9 mouse cellular contexts compared by ENCODE assay signal in genomic region chr17:30950780-30951179, GRCm38 (mm10). TPM values are rescaled to one million over a fixed set of nuclear protein-coding genes. Genes with fewer than 3 reads are reported as not detected.
DNase-seq lines count a peak whose midpoint lies in the region; ATAC-seq and TF ChIP-seq lines count a peak whose summit lies in the region.
"Had no signal": no experiment of that assay in that cellular context is flagged by ENCODE, and none has a peak within 500 bp of the region (broad histone marks: within the 10 kb centered on the region; RNA-seq: fewer than 3 reads in every experiment).

No protein-coding gene starts in this region.

- H3K4me2 ChIP-seq in forebrain, embryonic 11.5 days (ENCODE audit: low read depth, low read length, severe bottlenecking) = no peak overlapping the region
- no peak overlapping the region for H3K4me2 ChIP-seq in forebrain, embryonic 12.5 days
- H3K4me2 ChIP-seq in stomach, postnatal 0 days (replicated peaks; ENCODE audit: low read depth) = no peak overlapping the region
- H3K4me2 ChIP-seq: hindbrain, embryonic 15.5 days had no signal

- DNase-seq in forebrain, embryonic 11.5 days (ENCODE audit: low spot score) = peak; percentile 74
- peak; percentile 76 for DNase-seq in urinary bladder, postnatal 14 days (ENCODE audit: low spot score)
- DNase-seq in urinary bladder, postnatal 10 days (ENCODE audit: low spot score) = no peak
- peak; percentile 51 for DNase-seq in embryo, embryonic 11.5 days (ENCODE audit: low read depth, low spot score)
- DNase-seq in layer of hippocampus, adult 18-20 months (ENCODE audit: low spot score in 2 of 2) = peak; percentile 39 to 88
- DNase-seq in lung, postnatal 25 days (ENCODE audit: low spot score) = peak; percentile 56
- peak; percentile 59 for DNase-seq in stomach, postnatal 0 days (ENCODE audit: low spot score)

- no peak overlapping the region for H3K4me3 ChIP-seq in forebrain, embryonic 11.5 days (ENCODE audit: low read depth, low read length)
- H3K4me3 ChIP-seq in forebrain, embryonic 12.5 days (replicated peaks) = no peak overlapping the region
- no peak overlapping the region for H3K4me3 ChIP-seq in stomach, postnatal 0 days (ENCODE audit: low read depth, low read length)
- H3K4me3 ChIP-seq: hindbrain, embryonic 15.5 days had no signal

- TF ChIP-seq CTCF in stomach, postnatal 0 days (IDR thresholded peaks at IDR 0.05; ENCODE audit: low read depth) = peak; percentile 91

- 9% methylated on average over 7 of the region's 7 CpGs for WGBS in forebrain, embryonic 11.5 days
- 9% methylated on average over 7 of the region's 7 CpGs for WGBS in forebrain, embryonic 12.5 days
- WGBS in stomach, postnatal 0 days = 2% methylated on average over 7 of the region's 7 CpGs

- no peak for TF ChIP-seq EP300 in stomach, postnatal 0 days (optimal IDR thresholded peaks at IDR 0.05)

- H3K9ac ChIP-seq in forebrain, embryonic 11.5 days (ENCODE audit: low read length) = no peak overlapping the region
- H3K9ac ChIP-seq in forebrain, embryonic 12.5 days = no peak overlapping the region
- no peak overlapping the region for H3K9ac ChIP-seq in stomach, postnatal 0 days (ENCODE audit: low read length)
- H3K9ac ChIP-seq: hindbrain, embryonic 15.5 days had no signal

- ATAC-seq in forebrain, embryonic 11.5 days (replicated peaks; ENCODE audit: low FRiP score) = no peak
- ATAC-seq in forebrain, embryonic 12.5 days (ENCODE audit: low FRiP score) = no peak
- ATAC-seq in stomach, postnatal 0 days (ENCODE audit: low FRiP score, low TSS enrichment) = no peak

- no peaks in the 10 kb centered on the region for H3K9me3 ChIP-seq in forebrain, embryonic 11.5 days (ENCODE audit: control insufficient read depth, low read length)
- H3K9me3 ChIP-seq in forebrain, embryonic 12.5 days = no peaks in the 10 kb centered on the region
- H3K9me3 ChIP-seq in stomach, postnatal 0 days (ENCODE audit: control insufficient read depth, low read length) = no peaks in the 10 kb centered on the region
- H3K9me3 ChIP-seq: hindbrain, embryonic 15.5 days had no signal

- H3K27me3 ChIP-seq in forebrain, embryonic 11.5 days (ENCODE audit: control insufficient read depth, insufficient read depth, low read length) = no peaks in the 10 kb centered on the region
- no peaks in the 10 kb centered on the region for H3K27me3 ChIP-seq in forebrain, embryonic 12.5 days
- H3K27me3 ChIP-seq in stomach, postnatal 0 days (ENCODE audit: control insufficient read depth, insufficient read depth, low read length) = no peaks in the 10 kb centered on the region
- H3K27me3 ChIP-seq: hindbrain, embryonic 15.5 days had no signal

- H3K4me1 ChIP-seq in forebrain, embryonic 11.5 days (replicated peaks; ENCODE audit: control insufficient read depth, insufficient read depth, low read length) = no peaks in the 10 kb centered on the region
- H3K4me1 ChIP-seq in forebrain, embryonic 12.5 days = peaks cover 8% of the 10 kb centered on the region; the same call in 1 of the 2 replicates
- H3K4me1 ChIP-seq in stomach, postnatal 0 days (replicated peaks; ENCODE audit: control insufficient read depth, insufficient read depth) = no peaks in the 10 kb centered on the region

- H3K27ac ChIP-seq in forebrain, embryonic 11.5 days (ENCODE audit: low read depth, low read length) = no peak overlapping the region
- H3K27ac ChIP-seq in forebrain, embryonic 12.5 days = no peak overlapping the region
- H3K27ac ChIP-seq in stomach, postnatal 0 days (replicated peaks) = no peak overlapping the region
- H3K27ac ChIP-seq: hindbrain, embryonic 15.5 days had no signal

- no peaks in the 10 kb centered on the region for H3K36me3 ChIP-seq in forebrain, embryonic 11.5 days (ENCODE audit: control insufficient read depth, insufficient read depth, low read length)
- H3K36me3 ChIP-seq in forebrain, embryonic 12.5 days (replicated peaks) = no peaks in the 10 kb centered on the region
- H3K36me3 ChIP-seq in stomach, postnatal 0 days (ENCODE audit: control insufficient read depth, insufficient read depth, low read length) = no peaks in the 10 kb centered on the region
- H3K36me3 ChIP-seq: hindbrain, embryonic 15.5 days had no signal

RNA-seq across cellular contexts. Expression of gene Umodl1, which starts 3.7 kb away (rescaled TPM):
- polyA plus RNA-seq in forebrain, embryonic 11.5 days (2014; fragmentation: Nextera tagmentation; extraction: Ambion mirVana) = 0.24 TPM in 1 of 2 replicates, not detected in the other
- 0.09 TPM in 1 of 2 replicates, not detected in the other for polyA plus RNA-seq in forebrain, embryonic 12.5 days (2016; fragmentation: Nextera tagmentation; extraction: Ambion mirVana)
- under 1 TPM; 0.50 to 0.74 TPM for total RNA-seq in layer of hippocampus, adult 18-20 months (2021)
- polyA plus RNA-seq in stomach, postnatal 0 days (2015; fragmentation: Nextera tagmentation; extraction: Ambion mirVana) = not detected in 2 replicates
- polyA plus RNA-seq: hindbrain, embryonic 15.5 days had no signal

RNA-seq across cellular contexts. Expression of gene Glp1r, which starts 49.2 kb away (rescaled TPM):
- 0.05 TPM in 1 of 2 replicates, not detected in the other for polyA plus RNA-seq in forebrain, embryonic 11.5 days (2014; fragmentation: Nextera tagmentation; extraction: Ambion mirVana)
- 0.05 TPM in 2 replicates for polyA plus RNA-seq in forebrain, embryonic 12.5 days (2016; fragmentation: Nextera tagmentation; extraction: Ambion mirVana)
- total RNA-seq in layer of hippocampus, adult 18-20 months (2021) = 1 to 10 TPM; 2.3 to 3.1 TPM
- 0.13 and 0.18 TPM in 2 replicates for polyA plus RNA-seq in stomach, postnatal 0 days (2015; fragmentation: Nextera tagmentation; extraction: Ambion mirVana)
